In the genomic region with DNA sequence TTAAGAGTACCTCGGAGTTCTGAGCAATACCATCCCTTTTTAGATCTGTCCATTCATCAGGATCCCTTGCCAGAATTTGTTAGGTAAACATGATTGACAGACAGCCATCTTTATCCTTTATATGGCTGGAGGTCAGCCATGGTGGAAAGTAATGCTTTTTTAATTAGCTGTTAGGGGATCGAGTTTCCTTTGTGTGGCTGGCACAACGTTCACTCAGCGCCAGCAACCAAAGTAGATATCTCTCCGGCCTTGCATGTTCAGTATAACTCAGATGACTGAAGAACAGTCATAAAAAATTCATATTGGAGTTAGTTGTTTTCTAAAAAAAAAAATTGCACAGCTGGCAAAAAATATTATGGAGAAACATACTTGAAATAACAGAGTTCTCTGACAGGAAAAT, we compare ENCODE assay signal across 24 mouse cellular contexts.
DNase-seq lines count a peak whose midpoint lies in the region; ATAC-seq and TF ChIP-seq lines count a peak whose summit lies in the region.
"Had no signal": no experiment of that assay in that cellular context is flagged by ENCODE, and none has a peak within 500 bp of the region (broad histone marks: within the 10 kb centered on the region; RNA-seq: fewer than 3 reads in every experiment).

No protein-coding gene starts in this region.

- no peak for ATAC-seq in midbrain, embryonic 14.5 days (ENCODE audit: low FRiP score, low TSS enrichment)
- ATAC-seq in midbrain, postnatal 0 days (ENCODE audit: low FRiP score) = no peak
- ATAC-seq in embryonic facial prominence, embryonic 11.5 days (replicated peaks; ENCODE audit: insufficient number of reproducible peaks, low FRiP score, low TSS enrichment, low read depth) = no peak
- ATAC-seq: intestine, embryonic 16.5 days had no signal

- H3K9ac ChIP-seq in midbrain, embryonic 14.5 days (replicated peaks; ENCODE audit: low read length) = no peak overlapping the region
- no peak overlapping the region for H3K9ac ChIP-seq in midbrain, postnatal 0 days (replicated peaks; ENCODE audit: low read length, poor library complexity, severe bottlenecking)
- H3K9ac ChIP-seq in embryonic facial prominence, embryonic 11.5 days (replicated peaks; ENCODE audit: low read length) = no peak overlapping the region
- H3K9ac ChIP-seq: embryonic facial prominence, embryonic 13.5 days; hindbrain, embryonic 14.5 days; kidney, embryonic 15.5 days; neural tube, embryonic 12.5 days had no signal

- H3K4me3 ChIP-seq in midbrain, embryonic 14.5 days (replicated peaks; ENCODE audit: low read depth, low read length) = no peak overlapping the region
- no peak overlapping the region for H3K4me3 ChIP-seq in midbrain, postnatal 0 days (ENCODE audit: low read depth, low read length)
- H3K4me3 ChIP-seq in embryonic facial prominence, embryonic 11.5 days (ENCODE audit: low read depth, low read length) = no peak overlapping the region
- H3K4me3 ChIP-seq: embryonic facial prominence, embryonic 13.5 days; kidney, embryonic 15.5 days; midbrain, embryonic 10.5 days; neural tube, embryonic 12.5 days had no signal

- H3K27me3 ChIP-seq in midbrain, embryonic 14.5 days (ENCODE audit: control insufficient read depth, insufficient read depth, low read length) = no peaks in the 10 kb centered on the region
- H3K27me3 ChIP-seq in midbrain, postnatal 0 days (ENCODE audit: insufficient read depth, low read length) = no peaks in the 10 kb centered on the region
- H3K27me3 ChIP-seq in embryonic facial prominence, embryonic 11.5 days (ENCODE audit: control insufficient read depth, insufficient read depth, low read length) = no peaks in the 10 kb centered on the region
- H3K27me3 ChIP-seq: embryonic facial prominence, embryonic 13.5 days; kidney, embryonic 15.5 days; neural tube, embryonic 12.5 days had no signal

- no peak overlapping the region for H3K27ac ChIP-seq in midbrain, embryonic 14.5 days (replicated peaks; ENCODE audit: low read depth, low read length)
- no peak overlapping the region for H3K27ac ChIP-seq in midbrain, postnatal 0 days (ENCODE audit: low read depth, low read length)
- H3K27ac ChIP-seq in embryonic facial prominence, embryonic 11.5 days (replicated peaks; ENCODE audit: low read depth, low read length) = no peak overlapping the region
- H3K27ac ChIP-seq: embryonic facial prominence, embryonic 13.5 days; hindbrain, embryonic 14.5 days; kidney, embryonic 15.5 days; midbrain, embryonic 10.5 days; neural tube, embryonic 12.5 days had no signal

- no peaks in the 10 kb centered on the region for H3K36me3 ChIP-seq in midbrain, embryonic 14.5 days (ENCODE audit: control insufficient read depth, insufficient read depth, low read length)
- H3K36me3 ChIP-seq in midbrain, postnatal 0 days (ENCODE audit: insufficient read depth, low read length) = no peaks in the 10 kb centered on the region
- no peaks in the 10 kb centered on the region for H3K36me3 ChIP-seq in embryonic facial prominence, embryonic 11.5 days (replicated peaks; ENCODE audit: control insufficient read depth, insufficient read depth, low read depth, low read length)
- H3K36me3 ChIP-seq: embryonic facial prominence, embryonic 13.5 days; kidney, embryonic 15.5 days; midbrain, embryonic 10.5 days; neural tube, embryonic 12.5 days had no signal

- TF ChIP-seq CTCF in midbrain, postnatal 0 days (IDR thresholded peaks at IDR 0.05) = no peak

- no peak overlapping the region for H3K4me2 ChIP-seq in midbrain, embryonic 14.5 days (ENCODE audit: low read length)
- H3K4me2 ChIP-seq in midbrain, postnatal 0 days (ENCODE audit: low read depth, low read length, poor library complexity, severe bottlenecking) = no peak overlapping the region
- no peak overlapping the region for H3K4me2 ChIP-seq in embryonic facial prominence, embryonic 11.5 days (ENCODE audit: low read depth, low read length)
- H3K4me2 ChIP-seq: heart, embryonic 11.5 days; hindbrain, embryonic 14.5 days; kidney, embryonic 15.5 days; neural tube, embryonic 12.5 days had no signal

- H3K9me3 ChIP-seq in midbrain, embryonic 14.5 days (ENCODE audit: control insufficient read depth, low read length) = no peaks in the 10 kb centered on the region
- no peaks in the 10 kb centered on the region for H3K9me3 ChIP-seq in midbrain, postnatal 0 days (ENCODE audit: low read length)
- H3K9me3 ChIP-seq in embryonic facial prominence, embryonic 11.5 days (replicated peaks; ENCODE audit: control insufficient read depth, low read length) = no peaks in the 10 kb centered on the region
- H3K9me3 ChIP-seq: embryonic facial prominence, embryonic 13.5 days; kidney, embryonic 15.5 days; midbrain, embryonic 10.5 days; neural tube, embryonic 12.5 days had no signal

- peak; percentile 33 for DNase-seq in gastrocnemius, adult 18-20 months (ENCODE audit: low spot score)
- DNase-seq in gastrocnemius, adult 8-10 months (ENCODE audit: low spot score in 2 of 2) = no peak
- peak; percentile 25 for DNase-seq in midbrain, embryonic 14.5 days
- no peak for DNase-seq in midbrain, postnatal 0 days (ENCODE audit: low spot score)
- DNase-seq in embryonic facial prominence, embryonic 11.5 days (ENCODE audit: low spot score) = peak; percentile 68
- DNase-seq in skeletal muscle tissue, adult 2 months (ENCODE audit: low read depth, low spot score) = peak; percentile 79
- DNase-seq in cerebellum, adult 9-10 months = no peak
- no peak for DNase-seq in frontal cortex, adult 2 months (ENCODE audit: extremely low spot score in 1 of 2, low spot score in 1 of 2)
- DNase-seq: adrenal gland, adult 8-10 months; cerebellum, adult 11 months; cerebellum, postnatal 14 days; heart, postnatal 10 days; layer of hippocampus, postnatal 36 days; liver; lung, postnatal 36 days; spleen, adult 18-20 months; thymus, postnatal 4 days had no signal

- WGBS in midbrain, embryonic 14.5 days = 17% methylated on average over 5 of the region's 5 CpGs
- WGBS in midbrain, postnatal 0 days = 22% methylated on average over 5 of the region's 5 CpGs
- 16% methylated on average over 5 of the region's 5 CpGs for WGBS in embryonic facial prominence, embryonic 11.5 days

- no peaks in the 10 kb centered on the region for H3K4me1 ChIP-seq in midbrain, embryonic 14.5 days (ENCODE audit: control insufficient read depth, insufficient read depth, low read length)
- no peaks in the 10 kb centered on the region for H3K4me1 ChIP-seq in midbrain, postnatal 0 days (ENCODE audit: insufficient read depth, low read length)
- no peaks in the 10 kb centered on the region for H3K4me1 ChIP-seq in embryonic facial prominence, embryonic 11.5 days (ENCODE audit: control insufficient read depth, insufficient read depth, low read length)
- H3K4me1 ChIP-seq: midbrain, embryonic 10.5 days; neural tube, embryonic 12.5 days had no signal

Comparison
In these comparisons a context has a peak if more than half of its experiments do, and no peak if none do; other contexts are left out.
1. DNase-seq: peak in gastrocnemius, adult 18-20 months (single experiment), midbrain, embryonic 14.5 days (single experiment), embryonic facial prominence, embryonic 11.5 days (single experiment) and skeletal muscle tissue, adult 2 months (single experiment); none in gastrocnemius, adult 8-10 months (0 of 2), midbrain, postnatal 0 days (single experiment), cerebellum, adult 9-10 months (single experiment) and frontal cortex, adult 2 months (0 of 2).